Mouse (Mus musculus) urinary bladder, adult 18-20 months (tissue): Measurements from ENCODE around the gene Zfp488.
A peak's percentile ranks its signal among the peaks of the same experiment; 100 is the strongest.

Experiments used
- DNase-seq, 2 experiments: peaks; one replicate each; pipeline ENCODE4 v3.0.0; 2022; ENCODE audit warnings: low spot score in 2 of 2, mixed read lengths in 2 of 2

Gene Zfp488

GRCm38 (mm10) chr14:33946125-33946524 lies 32.4 kb downstream of the Zfp488 start:
- no peak for DNase-seq

GRCm38 (mm10) chr14:33942222-33942621 lies 36.3 kb downstream of the Zfp488 start:
- DNase-seq, result no peak

DNA sequence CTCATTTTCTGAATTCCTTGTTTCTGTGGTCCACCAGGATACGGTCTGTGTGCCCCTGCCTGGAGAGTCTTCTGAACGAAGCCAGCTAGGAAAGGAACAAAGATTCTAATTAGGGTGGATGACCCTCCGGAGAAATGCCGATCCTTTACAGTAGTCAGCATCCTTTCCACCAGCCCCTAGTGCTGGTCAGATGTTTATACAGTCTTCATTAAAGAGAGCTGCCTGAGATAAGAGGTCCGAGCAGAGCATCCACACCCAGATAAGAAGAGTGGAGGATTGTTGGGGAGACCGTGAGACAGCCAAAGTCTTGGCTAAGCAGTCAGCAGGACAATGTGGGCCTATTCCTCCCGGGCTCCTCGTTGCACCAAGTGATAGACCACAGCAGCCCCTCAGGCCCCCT lies 37.8 kb downstream of the Zfp488 start, which contains the start of gene Gdf2:
Gene Gdf2, plus strand, starts transcription at position 301 of the 400 bp plus-strand sequence.
- DNase-seq, result no peak

- DNase-seq, result peak in 1 of 2 experiments; percentile 19
Measured at GRCm38 (mm10) chr14:33939117-33939516, 39.4 kb downstream of the Zfp488 start.

DNA sequence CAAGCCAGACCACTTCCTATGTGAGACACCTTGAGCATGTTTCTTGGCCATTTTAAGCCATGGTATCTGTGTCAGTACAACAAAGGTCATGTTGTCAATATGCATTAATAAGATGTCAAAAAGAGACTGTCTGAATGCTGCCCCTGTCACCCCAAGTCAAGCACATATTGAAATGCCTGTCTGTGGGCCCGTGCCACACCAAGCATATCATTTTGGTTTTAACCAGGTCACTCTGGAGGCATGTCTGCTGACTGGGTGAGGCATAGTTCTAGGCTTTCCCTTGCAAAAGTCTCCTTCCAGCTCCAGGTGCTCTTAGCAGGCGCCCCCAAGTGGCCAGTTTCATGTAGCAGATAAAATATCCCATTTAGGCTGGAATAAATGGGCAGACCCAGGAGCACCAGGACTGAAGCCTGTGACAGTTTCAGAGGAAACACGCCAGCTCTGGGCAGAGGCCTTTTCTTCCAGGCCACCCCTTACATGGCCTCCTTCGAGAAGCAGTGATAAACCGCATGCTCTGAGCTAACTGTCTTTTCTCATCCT lies 44.7 kb downstream of the Zfp488 start:
- peak in 1 of 2 experiments; percentile 23 for DNase-seq

DNA sequence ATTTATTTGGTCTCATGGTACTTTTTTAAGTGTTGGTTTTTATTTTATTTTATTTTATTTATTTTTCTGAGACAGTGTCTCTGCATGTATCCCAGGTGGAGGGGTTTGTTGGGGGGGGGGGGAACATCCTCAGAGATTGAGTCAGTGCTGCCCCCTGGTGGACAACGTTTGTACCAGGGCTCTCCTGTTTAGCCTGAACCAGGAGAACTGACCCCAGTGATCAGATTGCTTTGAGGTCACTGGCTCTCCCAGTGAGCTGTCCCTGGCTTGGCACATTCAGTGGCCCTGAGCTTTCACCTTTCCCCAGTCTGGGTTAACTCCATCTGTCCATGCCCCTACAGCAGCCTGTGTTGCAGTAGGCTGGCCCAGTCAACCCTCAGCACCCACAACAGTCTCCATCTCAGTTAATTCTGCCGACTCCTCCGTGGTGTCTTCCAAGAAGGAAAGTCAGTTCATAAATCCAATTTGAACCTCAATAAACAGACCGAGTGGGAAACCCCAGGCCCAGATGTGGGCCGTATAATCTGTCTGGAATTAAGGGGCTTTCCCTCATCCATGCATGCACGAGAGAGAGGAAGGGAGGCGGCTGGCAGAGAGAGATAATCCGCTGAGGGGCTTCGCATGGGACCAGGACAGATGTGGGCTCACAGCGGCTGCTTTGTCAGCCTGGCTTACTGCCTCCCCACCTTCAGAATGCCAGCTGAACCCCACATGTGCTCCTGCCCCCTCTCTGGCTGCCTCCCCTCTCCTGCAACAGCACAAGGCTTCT lies 45.4 kb downstream of the Zfp488 start:
- DNase-seq, result peak in 1 of 2 experiments; percentile 49

GRCm38 (mm10) chr14:33931853-33932252 lies 46.7 kb downstream of the Zfp488 start:
- DNase-seq, result no peak

DNA sequence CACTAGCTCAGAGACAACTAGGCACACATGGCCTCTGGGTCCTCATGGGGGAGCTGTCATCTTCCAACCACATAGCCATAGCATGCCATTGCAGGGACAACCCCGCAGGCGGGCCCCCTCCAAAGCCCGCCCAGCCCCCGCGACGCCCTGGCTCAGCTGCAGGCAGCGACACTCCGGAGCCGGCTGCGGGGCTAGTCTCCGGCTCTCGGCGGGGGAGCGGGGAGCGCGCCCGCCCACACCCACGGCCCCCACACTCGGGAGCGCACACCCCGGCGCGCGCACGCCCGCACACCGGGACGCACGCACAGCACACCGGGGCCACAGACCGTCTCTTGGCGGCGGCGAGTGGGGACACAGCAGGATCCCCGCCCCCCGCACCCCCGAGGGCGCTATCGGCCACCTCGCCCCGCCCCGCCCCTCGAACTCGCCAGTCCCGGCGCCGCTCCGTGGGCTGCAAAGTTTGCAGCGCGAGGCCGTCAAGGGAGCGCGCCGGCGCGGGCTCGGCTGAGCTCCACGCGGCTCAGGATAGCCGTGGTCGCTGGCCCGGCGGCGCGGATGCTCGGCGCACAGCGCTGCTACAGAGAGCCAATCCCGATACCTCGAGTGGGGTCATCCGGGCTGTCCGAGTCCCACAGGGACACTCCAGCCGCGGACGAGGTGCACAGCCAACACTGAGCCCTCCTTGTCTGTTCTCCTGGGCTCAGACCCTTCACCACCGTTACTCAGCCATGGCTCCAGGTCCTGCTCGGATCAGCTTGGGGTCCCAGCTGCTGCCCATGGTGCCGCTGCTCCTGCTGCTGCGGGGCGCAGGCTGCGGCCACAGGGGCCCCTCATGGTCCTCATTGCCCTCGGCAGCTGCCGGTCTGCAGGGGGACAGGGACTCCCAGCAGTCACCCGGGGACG lies 55.1 kb downstream of the Zfp488 start, which contains the start of gene Gdf10:
Gene Gdf10, plus strand, starts transcription at position 420 of the 903 bp plus-strand sequence.
- DNase-seq, result peak in 1 of 2 experiments; percentile 7

DNA sequence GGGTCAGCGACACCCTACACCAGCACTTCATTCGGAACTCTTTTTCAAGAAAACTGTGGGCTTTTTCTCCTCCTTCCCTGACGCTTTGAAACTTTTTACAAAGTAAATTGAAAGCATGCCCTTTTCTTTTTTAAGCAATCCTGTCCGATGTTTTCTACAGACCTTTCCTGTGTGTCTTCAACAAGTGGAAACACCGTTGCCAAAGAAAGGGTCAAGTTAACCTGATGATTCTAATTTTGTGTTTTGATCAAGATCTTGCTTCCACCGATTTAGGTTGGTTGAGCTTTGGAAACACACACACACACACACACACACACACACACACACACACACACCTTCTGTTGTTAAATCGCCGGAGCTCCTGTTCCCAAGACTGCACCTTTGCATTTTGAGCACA lies 55.8 kb downstream of the Zfp488 start:
- DNase-seq, result no peak

GRCm38 (mm10) chr14:33920727-33921559 lies 57.6 kb downstream of the Zfp488 start:
- no peak for DNase-seq
